Mouse (Mus musculus): ENCODE data around the gene Nin.
A peak's percentile ranks its signal among the peaks of the same experiment; 100 is the strongest.

The Nin gene

DNA sequence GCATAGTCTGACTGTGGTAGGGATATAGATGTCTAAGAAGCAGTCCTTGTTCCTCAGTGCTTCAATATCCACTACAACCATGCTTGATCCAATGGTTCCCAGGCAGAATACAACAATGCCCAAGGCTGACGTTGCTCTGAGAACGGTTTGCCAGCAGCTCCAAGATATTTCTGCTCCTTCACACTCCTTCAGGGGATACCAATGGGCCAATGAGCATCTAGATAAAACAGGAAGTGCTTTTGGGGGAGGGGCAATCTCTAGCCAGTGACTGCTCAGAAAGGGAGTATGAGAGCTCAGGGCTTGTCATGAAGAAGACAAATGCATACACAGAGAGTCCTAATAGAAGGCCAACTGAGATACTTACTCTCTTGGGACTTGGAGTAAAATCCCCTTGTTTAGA lies 6.0 kb upstream of the Nin start:
- DNase-seq (ENCODE audit: low spot score in 2 of 2) = no peak

GRCm38 (mm10) chr12:70118721-70119345 lies 5.3 kb upstream of the Nin start:
- DNase-seq (ENCODE audit: low spot score in 2 of 2) = peak; percentile 64 to 70

- DNase-seq (ENCODE audit: low spot score in 2 of 2) = no peak
Observed at GRCm38 (mm10) chr12:70117146-70117545, 3.6 kb upstream of the Nin start.

GRCm38 (mm10) chr12:70112090-70112383 lies 1.5 kb downstream of the Nin start:
- no peak for DNase-seq (ENCODE audit: low spot score in 2 of 2)

- DNase-seq (ENCODE audit: low spot score in 2 of 2) = peak; percentile 68 to 72
Observed at GRCm38 (mm10) chr12:70111367-70112089, 2.0 kb downstream of the Nin start.

DNA sequence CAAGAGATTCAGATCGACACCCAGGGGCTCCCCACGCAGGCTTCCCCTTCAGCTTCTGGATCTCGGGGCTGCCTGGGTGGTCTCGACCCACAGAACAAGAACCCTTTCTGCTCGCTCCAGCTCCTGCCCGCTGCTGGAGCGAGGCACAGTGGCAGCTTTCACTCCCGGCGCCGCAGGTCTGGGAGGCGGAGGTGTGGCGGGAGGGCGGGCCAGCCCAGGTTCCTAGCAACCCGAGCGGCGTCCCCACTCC lies 2.5 kb downstream of the Nin start:
- DNase-seq (ENCODE audit: low spot score in 2 of 2) = no peak

GRCm38 (mm10) chr12:70110375-70111116 lies 3.0 kb downstream of the Nin start:
- peak; percentile 62 to 75 for DNase-seq (ENCODE audit: low spot score in 2 of 2)

- DNase-seq (ENCODE audit: low spot score in 2 of 2) = no peak
Observed at GRCm38 (mm10) chr12:70109921-70110320, 3.6 kb downstream of the Nin start.

GRCm38 (mm10) chr12:70108104-70108503 lies 5.4 kb downstream of the Nin start:
- DNase-seq (ENCODE audit: low spot score in 2 of 2) = no peak

DNA sequence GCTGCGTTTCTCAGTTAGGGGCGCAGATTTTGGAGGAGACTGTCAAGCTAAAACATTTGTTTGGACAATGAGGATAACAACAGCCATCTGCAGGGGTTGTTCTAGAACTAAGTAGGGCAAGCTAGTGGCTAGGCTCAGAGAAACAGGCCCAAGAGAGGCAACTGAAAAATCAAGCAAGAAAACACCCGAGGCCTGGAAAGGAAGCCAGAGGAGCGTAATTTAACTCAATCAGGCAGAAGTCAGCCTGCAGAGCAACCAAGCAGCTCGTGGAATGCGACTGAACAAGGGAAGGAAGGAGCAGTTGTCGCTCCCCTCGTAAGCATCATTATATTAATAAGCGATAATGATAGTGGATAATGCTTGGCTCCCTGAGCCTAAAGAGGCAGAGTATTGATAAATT lies 7.0 kb downstream of the Nin start:
- no peak for DNase-seq (ENCODE audit: low spot score in 2 of 2)

GRCm38 (mm10) chr12:70105885-70106284 lies 7.6 kb downstream of the Nin start:
- DNase-seq (ENCODE audit: low spot score in 2 of 2) = no peak

DNA sequence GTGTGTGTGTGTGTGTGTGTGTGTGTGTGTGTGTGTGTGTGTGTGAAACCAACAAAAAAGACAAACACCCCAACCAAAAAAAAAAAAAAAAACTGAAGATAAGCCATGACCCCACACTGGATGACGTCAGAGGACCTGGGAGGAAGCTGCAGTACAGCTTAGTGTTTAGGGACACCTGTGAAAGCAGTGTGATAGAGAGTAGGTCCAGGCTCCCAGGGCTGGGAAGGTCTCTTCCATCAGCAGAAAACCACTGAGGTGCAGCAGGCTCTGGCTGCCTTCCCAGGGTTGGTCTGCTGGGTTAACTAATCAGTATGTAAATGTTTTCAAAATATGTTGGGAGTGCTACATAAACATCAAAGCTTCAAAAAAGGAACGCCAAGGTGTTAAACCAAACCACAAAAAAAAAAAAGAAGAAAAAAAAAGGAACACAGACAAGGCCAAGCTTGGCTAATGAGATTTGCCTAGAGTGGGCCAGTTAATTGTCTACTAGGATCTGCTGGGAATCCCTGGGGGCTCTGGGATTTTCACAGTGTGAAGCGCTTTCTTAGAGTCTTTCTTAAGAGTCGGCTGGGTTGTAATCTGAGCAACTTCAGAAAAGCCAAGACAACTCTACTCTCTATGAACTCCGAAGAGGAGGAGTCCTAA lies 8.6 kb downstream of the Nin start:
- no peak for DNase-seq (ENCODE audit: low spot score in 2 of 2)

DNA sequence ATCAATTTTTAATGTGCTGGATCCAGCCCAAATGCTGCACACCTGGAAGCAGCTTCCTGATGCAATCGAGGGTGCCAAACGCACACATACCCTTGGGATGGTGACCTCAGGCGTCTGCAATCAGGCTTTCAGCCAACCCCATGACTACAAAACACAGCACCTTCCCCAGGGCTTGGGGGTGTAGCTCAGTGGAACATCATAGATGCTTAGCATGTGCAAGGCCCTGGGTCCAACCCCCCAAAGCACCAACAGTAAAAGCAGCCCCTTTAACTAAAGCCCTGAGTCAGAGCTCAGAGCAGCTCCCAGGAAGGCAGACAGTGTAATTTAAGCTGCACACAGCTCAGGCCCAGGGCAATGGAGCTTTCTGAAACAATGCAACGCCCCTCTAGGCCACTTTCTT lies 9.3 kb downstream of the Nin start:
- no peak for DNase-seq (ENCODE audit: low spot score in 2 of 2)

DNA sequence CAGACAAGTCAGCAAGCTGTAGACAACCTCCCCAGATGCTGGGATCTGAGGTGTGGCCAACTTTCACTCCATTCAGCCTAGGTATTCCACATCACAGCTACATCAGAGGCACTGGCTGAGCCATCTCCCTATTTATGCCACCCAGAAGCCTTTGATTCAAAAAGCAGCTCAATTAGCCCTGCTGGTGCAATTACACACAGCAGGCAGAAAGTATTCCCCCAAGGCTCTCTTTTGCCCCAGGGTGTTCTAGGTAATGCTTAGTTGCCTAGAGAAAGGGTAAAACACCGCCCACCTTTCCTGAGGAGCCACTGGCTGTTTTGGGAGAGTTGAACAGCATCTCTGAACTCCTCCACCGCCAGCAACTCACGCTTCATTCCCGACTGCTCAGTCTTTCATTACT lies 10.3 kb downstream of the Nin start:
- no peak for DNase-seq (ENCODE audit: low spot score in 2 of 2)

DNA sequence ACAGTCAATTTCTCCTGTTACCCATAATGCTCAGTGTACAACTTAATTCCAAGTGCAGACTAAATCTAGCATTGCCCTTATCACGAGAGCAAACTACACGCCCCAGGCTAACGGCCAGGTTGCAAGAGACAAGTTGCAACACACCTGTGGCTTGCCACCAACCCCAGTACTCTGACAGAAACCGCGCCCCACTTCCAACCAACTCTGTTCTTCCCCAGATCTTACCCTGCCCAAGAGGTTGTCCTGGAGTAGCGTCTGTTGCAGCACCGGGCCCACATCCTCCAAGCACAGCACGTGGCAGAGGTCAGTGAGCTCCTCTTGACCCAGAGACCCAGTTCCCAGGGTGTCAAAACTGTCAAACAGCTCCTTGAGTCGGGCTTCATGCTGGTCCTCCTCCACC lies 11.1 kb downstream of the Nin start:
- no peak for DNase-seq (ENCODE audit: low spot score in 2 of 2)

DNA sequence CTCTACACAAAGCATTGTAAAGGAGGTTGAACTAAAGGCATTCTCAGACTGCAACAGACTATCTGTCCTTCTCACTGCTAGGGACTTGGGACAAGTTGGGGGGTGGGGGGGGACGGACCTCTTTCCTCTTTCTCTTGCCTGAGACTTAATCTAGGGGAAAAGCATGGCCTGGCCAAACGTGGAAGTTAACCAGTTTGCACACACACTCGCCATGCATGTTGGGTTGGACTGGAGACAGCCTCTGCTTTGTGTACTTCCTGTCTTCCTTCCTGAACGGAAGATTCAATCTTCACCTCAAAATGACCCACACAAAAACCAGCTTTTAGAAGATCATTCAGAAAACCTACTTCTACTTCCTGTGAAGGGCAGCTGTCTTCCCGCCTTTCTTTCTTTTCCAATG lies 11.7 kb downstream of the Nin start:
- DNase-seq (ENCODE audit: low spot score in 2 of 2) = no peak

GRCm38 (mm10) chr12:70097901-70098300 lies 15.6 kb downstream of the Nin start:
- DNase-seq (ENCODE audit: low spot score in 2 of 2) = no peak

- no peak for DNase-seq (ENCODE audit: low spot score in 2 of 2)
Observed at GRCm38 (mm10) chr12:70097316-70097715, 16.2 kb downstream of the Nin start.

- no peak for DNase-seq (ENCODE audit: low spot score in 2 of 2)
Observed at GRCm38 (mm10) chr12:70093266-70093893, 20.1 kb downstream of the Nin start.

DNA sequence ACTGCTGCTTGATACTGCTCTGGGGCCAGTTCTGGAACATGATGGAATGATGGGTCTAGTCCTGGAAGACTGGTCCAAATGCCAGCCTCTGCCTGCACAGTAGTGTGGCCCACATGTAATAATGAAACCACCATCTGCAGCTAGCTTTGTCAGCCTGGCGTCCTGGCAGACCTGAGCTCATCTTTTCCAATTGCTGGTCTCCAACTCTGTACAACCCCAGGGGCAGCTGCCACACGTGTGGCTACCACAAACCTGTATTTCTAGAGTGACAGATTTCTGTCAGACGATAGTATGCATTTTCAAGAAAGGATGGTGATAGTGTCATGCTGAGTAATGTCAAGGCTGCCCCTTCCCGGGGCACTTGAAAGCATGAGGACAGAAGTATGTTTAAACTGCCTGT lies 25.2 kb downstream of the Nin start:
- no peak for DNase-seq (ENCODE audit: low spot score in 2 of 2)

- no peak for DNase-seq (ENCODE audit: low spot score in 2 of 2)
Observed at GRCm38 (mm10) chr12:70085351-70085750, 28.2 kb downstream of the Nin start.

- DNase-seq (ENCODE audit: low spot score in 2 of 2) = no peak
Observed at GRCm38 (mm10) chr12:70084198-70084597, 29.3 kb downstream of the Nin start.

- DNase-seq (ENCODE audit: low spot score in 2 of 2) = no peak
Observed at GRCm38 (mm10) chr12:70083737-70084136, 29.8 kb downstream of the Nin start.

Measured in right cerebral cortex, postnatal 36 days (tissue).